Mouse (Mus musculus): ENCODE data around the gene Slc25a4.

Gene Slc25a4

GRCm38 (mm10) chr8:46204974-46205640, 6.0 kb downstream of the Slc25a4 start:
- DNase-seq (ENCODE audit: low read depth, low spot score), result no peak

DNA sequence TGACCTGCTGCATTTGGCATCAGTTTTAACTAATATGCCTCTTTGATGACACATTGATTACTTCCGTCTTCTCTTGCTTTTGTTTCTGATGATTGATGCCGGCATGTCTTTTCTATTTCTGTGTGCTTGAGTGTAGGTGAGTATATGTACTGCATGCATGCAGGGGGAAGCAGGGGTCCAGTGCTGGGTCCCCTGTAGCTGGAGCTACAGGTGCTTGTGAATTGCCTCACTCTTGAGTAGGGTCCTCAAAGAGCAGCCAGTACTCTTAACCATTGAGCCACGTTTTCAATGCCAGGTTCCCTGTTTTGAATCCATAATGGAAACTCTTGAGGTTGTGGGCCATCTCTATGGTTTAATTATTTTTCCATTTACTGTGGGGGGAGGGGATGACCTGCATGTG, 6.8 kb downstream of the Slc25a4 start:
- DNase-seq (ENCODE audit: low read depth, low spot score), result no peak

GRCm38 (mm10) chr8:46202350-46202749, 8.7 kb downstream of the Slc25a4 start:
- DNase-seq (ENCODE audit: low read depth, low spot score), result no peak

DNA sequence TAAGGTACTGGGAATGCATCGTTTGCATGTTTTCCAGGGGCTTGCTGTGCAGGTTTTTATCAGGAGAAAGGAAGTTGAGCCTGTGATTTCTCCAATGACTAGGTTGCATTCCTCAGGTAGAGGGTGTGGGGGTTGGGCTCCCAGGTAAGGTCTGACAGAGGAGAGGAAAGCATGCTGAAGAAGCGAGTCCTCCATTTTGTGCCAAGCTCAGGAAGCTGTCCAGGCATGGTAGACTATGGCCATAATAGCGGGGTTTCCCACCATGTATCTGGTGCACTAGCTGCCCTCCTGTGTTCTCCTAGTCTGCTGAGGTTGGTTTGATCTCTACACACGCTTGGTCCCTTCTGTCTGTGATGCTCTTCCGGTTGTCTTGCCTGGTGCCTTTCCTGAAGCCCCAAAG, 13.4 kb downstream of the Slc25a4 start:
- DNase-seq (ENCODE audit: low read depth, low spot score), result no peak

GRCm38 (mm10) chr8:46196877-46197276, 14.2 kb downstream of the Slc25a4 start:
- DNase-seq (ENCODE audit: low read depth, low spot score), result no peak

- DNase-seq (ENCODE audit: low read depth, low spot score), result no peak
Measured at GRCm38 (mm10) chr8:46193100-46193499, 18.0 kb downstream of the Slc25a4 start.

DNA sequence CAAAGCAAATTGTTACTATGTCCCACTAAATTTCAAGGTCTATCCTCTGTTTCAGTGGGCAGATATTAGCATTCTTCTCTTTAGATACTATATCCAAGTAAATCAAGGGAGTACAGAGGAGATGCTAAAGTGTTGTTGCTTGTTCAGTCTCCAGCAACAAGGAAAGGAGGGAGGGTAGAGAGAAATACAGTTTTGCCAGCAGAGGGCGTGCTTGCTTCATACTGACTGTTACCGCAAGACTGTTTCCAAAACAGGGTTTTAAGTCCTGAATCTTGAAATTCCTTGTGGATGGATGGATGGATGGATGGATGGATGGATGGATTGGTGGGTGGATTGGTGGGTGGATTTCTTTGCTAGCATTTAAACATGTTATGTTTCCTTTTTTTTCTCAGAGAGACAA, 25.7 kb downstream of the Slc25a4 start:
- DNase-seq (ENCODE audit: low read depth, low spot score), result no peak

DNA sequence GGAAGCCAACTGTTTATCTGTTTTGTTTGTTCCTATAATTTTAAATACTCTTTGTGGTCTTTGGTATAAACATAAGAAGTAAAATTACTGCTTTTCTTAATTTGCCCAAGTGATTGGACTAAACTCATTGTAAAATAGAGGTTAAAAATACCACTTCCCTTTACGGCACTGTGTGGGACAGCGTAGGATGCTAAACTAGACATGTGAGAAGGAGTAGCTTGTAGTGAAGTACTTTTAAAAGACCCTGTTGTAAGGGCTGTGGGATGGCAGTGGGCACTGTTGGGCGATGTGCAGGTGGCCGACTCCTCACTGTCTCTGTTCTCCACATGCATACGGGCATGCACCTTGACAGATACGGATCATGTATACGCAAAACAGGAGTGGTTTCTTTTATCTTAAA, 30.9 kb downstream of the Slc25a4 start:
- no peak for DNase-seq (ENCODE audit: low read depth, low spot score)

- DNase-seq (ENCODE audit: low read depth, low spot score), result no peak
Measured at GRCm38 (mm10) chr8:46173651-46174050, 37.4 kb downstream of the Slc25a4 start.

DNA sequence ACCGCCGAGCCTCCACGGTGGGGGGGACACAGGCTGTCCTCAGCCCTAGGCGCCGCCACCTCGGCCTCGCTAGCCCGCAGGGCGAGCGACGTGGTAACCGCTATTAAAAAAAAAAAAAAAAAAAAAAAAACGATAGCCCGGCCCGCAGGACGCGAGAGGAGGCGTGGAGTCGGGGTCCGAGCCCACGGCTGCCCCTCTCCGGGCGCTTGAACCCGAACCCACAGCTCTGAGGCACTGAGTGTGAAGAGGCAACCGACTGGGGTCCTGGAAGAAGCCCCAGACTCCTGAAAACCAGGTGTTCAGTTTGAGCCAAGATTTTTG, 47.3 kb downstream of the Slc25a4 start:
- no peak for DNase-seq (ENCODE audit: low read depth, low spot score)

GRCm38 (mm10) chr8:46162953-46163869, 47.9 kb downstream of the Slc25a4 start:
- DNase-seq (ENCODE audit: low read depth, low spot score), result peak; percentile 87

Measured in brain, embryonic 18.5 days (tissue).